Mouse (Mus musculus) regulatory T cell (primary cell): ENCODE measurements around the gene Ccr7.

ENCODE experiments used
- in situ Hi-C: fragments of 300-600 bp; cut with MboI, MseI; formaldehyde crosslinking; loops from one replicate; pipeline ENCODE4 v1.15.1; 2025; ENCODE audit warnings: high pct_unique_total_duplicates

The Ccr7 gene

GRCm38 (mm10) chr11:99095759-99096158 lies 59.1 kb downstream of the Ccr7 start:
- in situ Hi-C loops = loop anchor here (10.0 kb wide), 1 partner anchor 1031 kb away; no protein-coding TSS in a partner anchor

- in situ Hi-C loops = loop anchor here (10.0 kb wide), 1 partner anchor 1030 kb away; no protein-coding TSS in a partner anchor
Observed at GRCm38 (mm10) chr11:99094911-99095676, 59.8 kb downstream of the Ccr7 start.
